Mouse (Mus musculus) embryonic facial prominence, embryonic 12.5 days (tissue): ENCODE measurements around the gene Mgst3. TPM values are rescaled to one million over a fixed set of nuclear protein-coding genes. Genes with fewer than 3 reads are reported as not detected.

Experiments used
- ATAC-seq: fragments of 200-750 bp; cut with Nextera tagmentation; 2 replicates; pipeline ENCODE4 v1.8.0; 2017; ENCODE audit not compliant: insufficient number of reproducible peaks, insufficient read depth, low FRiP score, low TSS enrichment
- H3K27ac ChIP-seq: fragments of 300-500 bp; sonication (generic); 2 replicates; pipeline ENCODE4 v1.5.1; 2016; ENCODE audit warnings: mild to moderate bottlenecking
- H3K27me3 ChIP-seq: fragments of 300-500 bp; sonication (generic); 2 replicates; pipeline ENCODE4 v1.6.1; 2016; ENCODE audit warnings: mild to moderate bottlenecking, moderate library complexity
- H3K36me3 ChIP-seq: fragments of 300-500 bp; sonication (generic); 2 replicates; pipeline ENCODE4 v1.6.1; 2016; ENCODE audit warnings: mild to moderate bottlenecking
- H3K4me1 ChIP-seq: fragments of 300-500 bp; sonication (generic); 2 replicates; pipeline ENCODE4 v1.6.1; 2016
- H3K4me2 ChIP-seq: fragments of 300-500 bp; sonication (generic); replicated peaks from 2 replicates; pipeline ENCODE4 v1.6.1; 2016; ENCODE audit warnings: mild to moderate bottlenecking, moderate library complexity
- H3K4me3 ChIP-seq: fragments of 300-500 bp; sonication (generic); 2 replicates; pipeline ENCODE4 v1.5.1; 2016; ENCODE audit warnings: mild to moderate bottlenecking
- H3K9ac ChIP-seq: fragments of 300-500 bp; sonication (generic); 2 replicates; pipeline ENCODE4 v1.6.1; 2016; ENCODE audit warnings: mild to moderate bottlenecking, moderate library complexity
- H3K9me3 ChIP-seq: fragments of 300-500 bp; sonication (generic); 2 replicates; pipeline ENCODE4 v1.6.1; 2016; ENCODE audit warnings: mild to moderate bottlenecking, moderate library complexity
- WGBS: fragments of 180-500 bp; shearing (Covaris S2); methylation state at CpG from one replicate; pipeline ENCODE4 v1.1.7; 2016; 5-methylcytosine and 5-hydroxymethylcytosine counted together
- polyA plus RNA-seq: library from polyadenylated mRNA; unstranded; fragments of >200 nt; fragmentation: Nextera tagmentation; extraction: Ambion mirVana; gene quantifications from 2 replicates; pipeline ENCODE4 v1.2.1, GENCODE M21; 2016

Mgst3 gene
- polyA plus RNA-seq, 1 experiment from 2014 or later = 40.8 TPM

GRCm38 (mm10) chr1:167374942-167375341 lies 18.7 kb downstream of the Mgst3 start:
- no peak overlapping the region for H3K4me3 ChIP-seq
- no peak overlapping the region for H3K27ac ChIP-seq
- no peaks in the 10 kb centered on the region for H3K27me3 ChIP-seq
- peaks cover 13% of the 10 kb centered on the region; the same call in 1 of the 2 replicates for H3K4me1 ChIP-seq
- no peaks in the 10 kb centered on the region for H3K9me3 ChIP-seq
- no peak overlapping the region for H3K9ac ChIP-seq
- no peak for ATAC-seq
- H3K4me2 ChIP-seq = 0 out of 2 replicates have a peak overlapping the region, but pooled peaks have one; percentile 16
- 50% methylated on average over 2 of the region's 2 CpGs for WGBS
- H3K36me3 ChIP-seq = no peaks in the 10 kb centered on the region

- no peaks in the 10 kb centered on the region for H3K36me3 ChIP-seq
- peaks cover 13% of the 10 kb centered on the region; the same call in 1 of the 2 replicates for H3K4me1 ChIP-seq
- no peaks in the 10 kb centered on the region for H3K27me3 ChIP-seq
- H3K4me2 ChIP-seq = peak overlapping the region; percentile 16; the same call in 1 of the 2 replicates
- no peak overlapping the region for H3K4me3 ChIP-seq
- no peak overlapping the region for H3K27ac ChIP-seq
- 20% methylated on average over 15 of the region's 15 CpGs for WGBS
- H3K9me3 ChIP-seq = no peaks in the 10 kb centered on the region
- no peak; the same call in 1 of the 2 replicates for ATAC-seq
- no peak overlapping the region for H3K9ac ChIP-seq
Observed at GRCm38 (mm10) chr1:167374003-167374784, 19.4 kb downstream of the Mgst3 start.

- ATAC-seq = no peak
- WGBS = 93% methylated on average over 7 of the region's 7 CpGs
- H3K9ac ChIP-seq = no peak overlapping the region
Observed at GRCm38 (mm10) chr1:167372739-167373138, 20.9 kb downstream of the Mgst3 start.

DNA sequence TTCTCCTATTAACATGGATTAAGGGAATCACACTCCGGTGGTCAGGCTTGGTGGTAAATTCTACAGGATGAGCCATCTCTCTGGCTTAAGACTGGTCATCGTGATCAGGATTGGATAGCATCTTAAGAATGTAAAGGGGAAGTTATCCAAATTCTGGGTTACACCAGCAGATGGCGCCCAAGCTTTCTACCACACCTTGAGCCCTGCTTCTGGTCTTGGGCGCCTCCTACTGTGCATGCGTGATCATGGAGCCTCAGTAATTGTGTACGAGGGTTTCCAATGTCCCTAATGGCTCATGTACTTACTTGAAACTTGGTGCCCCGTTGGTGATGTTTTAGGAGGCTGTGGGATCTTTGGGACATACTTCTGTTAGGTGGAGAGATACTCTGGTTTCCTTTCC lies 23.7 kb downstream of the Mgst3 start:
- peaks cover 7% of the 10 kb centered on the region; the same call in 1 of the 2 replicates for H3K4me1 ChIP-seq
- no peaks in the 10 kb centered on the region for H3K9me3 ChIP-seq
- H3K27me3 ChIP-seq = no peaks in the 10 kb centered on the region
- no peak overlapping the region for H3K9ac ChIP-seq
- WGBS = 9% methylated on average over 7 of the region's 7 CpGs
- H3K36me3 ChIP-seq = peaks cover 24% of the 10 kb centered on the region
- no peak overlapping the region for H3K4me3 ChIP-seq
- H3K4me2 ChIP-seq = no peak overlapping the region
- ATAC-seq = no peak
- H3K27ac ChIP-seq = no peak overlapping the region

More at GRCm38 (mm10) chr1:167372739-167373138, 20.9 kb downstream of the Mgst3 start:
- Histone ChIP-seq H3K27me3 (no peaks in the 10 kb centered on the region), H3K4me1 (peaks cover 8% of the 10 kb centered on the region; the same call in 1 of the 2 replicates), H3K36me3 (0 out of 2 replicates have a peak, but pooled peaks cover under 1% of the 10 kb centered on the region), H3K4me2 (no peak overlapping the region), H3K27ac (no peak overlapping the region), H3K9me3 (no peaks in the 10 kb centered on the region), H3K4me3 (no peak overlapping the region)

GRCm38 (mm10) chr1:167368513-167368912 lies 25.1 kb downstream of the Mgst3 start:
- Histone ChIP-seq H3K4me1 (no peaks in the 10 kb centered on the region), H3K4me3 (no peak overlapping the region), H3K27me3 (no peaks in the 10 kb centered on the region), H3K27ac (no peak overlapping the region), H3K4me2 (no peak overlapping the region), H3K9ac (no peak overlapping the region), H3K36me3 (peaks cover 25% of the 10 kb centered on the region), H3K9me3 (no peaks in the 10 kb centered on the region)
- 87% methylated on average over 7 of the region's 7 CpGs for WGBS
- ATAC-seq = no peak

DNA sequence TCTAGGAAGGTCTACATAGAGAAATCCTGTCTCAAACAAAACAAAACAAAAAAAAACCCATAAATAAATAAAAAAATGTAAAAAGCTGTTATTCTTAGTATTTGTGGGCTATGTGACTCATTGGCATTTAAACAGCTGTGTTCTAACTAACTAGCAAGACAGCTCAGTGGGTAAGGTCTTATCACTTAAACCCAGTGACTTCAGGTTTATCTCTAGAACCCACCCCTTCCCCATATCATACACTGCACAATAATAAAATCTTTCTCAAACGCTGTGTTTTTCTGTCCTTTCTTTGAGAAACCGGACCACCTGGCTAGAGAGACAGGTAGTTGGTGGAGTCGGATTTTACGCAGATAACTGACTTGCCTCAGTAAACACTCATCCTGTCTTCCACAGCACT lies 25.6 kb downstream of the Mgst3 start:
- H3K9me3 ChIP-seq = no peaks in the 10 kb centered on the region
- ATAC-seq = no peak
- no peak overlapping the region for H3K9ac ChIP-seq
- no peaks in the 10 kb centered on the region for H3K4me1 ChIP-seq
- no peak overlapping the region for H3K4me2 ChIP-seq
- no peaks in the 10 kb centered on the region for H3K27me3 ChIP-seq
- no peak overlapping the region for H3K4me3 ChIP-seq
- H3K27ac ChIP-seq = no peak overlapping the region
- 86% methylated on average over 4 of the region's 4 CpGs for WGBS
- H3K36me3 ChIP-seq = peaks cover 25% of the 10 kb centered on the region

GRCm38 (mm10) chr1:167366621-167367020 lies 27.0 kb downstream of the Mgst3 start:
- peaks cover 25% of the 10 kb centered on the region for H3K36me3 ChIP-seq
- no peak overlapping the region for H3K4me2 ChIP-seq
- H3K9ac ChIP-seq = no peak overlapping the region
- no peak overlapping the region for H3K27ac ChIP-seq
- no peaks in the 10 kb centered on the region for H3K4me1 ChIP-seq
- no peaks in the 10 kb centered on the region for H3K9me3 ChIP-seq
- H3K4me3 ChIP-seq = no peak overlapping the region
- ATAC-seq = no peak
- no peaks in the 10 kb centered on the region for H3K27me3 ChIP-seq
- WGBS = 90% methylated on average over 6 of the region's 6 CpGs

DNA sequence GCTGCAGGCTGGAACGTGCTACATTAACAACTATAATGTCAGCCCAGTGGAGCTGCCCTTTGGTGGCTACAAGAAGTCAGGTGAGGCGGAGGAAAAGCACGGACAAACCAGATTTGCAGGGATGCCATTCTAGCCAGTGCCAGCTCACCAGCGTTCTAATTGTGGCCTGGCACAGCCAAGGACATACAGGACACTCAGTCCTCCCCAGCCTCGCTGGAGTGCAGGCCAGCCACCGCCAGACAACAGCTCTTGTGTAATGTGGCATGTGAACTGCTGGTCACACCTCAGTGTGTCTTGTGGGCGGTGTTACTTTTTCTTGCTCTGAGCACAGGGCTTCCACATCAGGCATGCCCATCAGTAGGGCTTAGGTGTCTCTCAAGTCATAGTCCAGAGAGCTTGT lies 27.8 kb downstream of the Mgst3 start:
- no peak overlapping the region for H3K9ac ChIP-seq
- no peak overlapping the region for H3K27ac ChIP-seq
- H3K36me3 ChIP-seq = peaks cover 26% of the 10 kb centered on the region
- H3K9me3 ChIP-seq = no peaks in the 10 kb centered on the region
- no peak overlapping the region for H3K4me3 ChIP-seq
- H3K4me1 ChIP-seq = no peaks in the 10 kb centered on the region
- WGBS = 86% methylated on average over 7 of the region's 7 CpGs
- ATAC-seq = no peak
- no peaks in the 10 kb centered on the region for H3K27me3 ChIP-seq
- no peak overlapping the region for H3K4me2 ChIP-seq

GRCm38 (mm10) chr1:167363322-167363721 lies 30.3 kb downstream of the Mgst3 start:
- H3K9me3 ChIP-seq = no peaks in the 10 kb centered on the region
- 55% methylated on average over 5 of the region's 5 CpGs for WGBS
- no peak overlapping the region for H3K27ac ChIP-seq
- no peak overlapping the region for H3K9ac ChIP-seq
- peaks cover 32% of the 10 kb centered on the region for H3K36me3 ChIP-seq
- no peak overlapping the region for H3K4me3 ChIP-seq
- no peak overlapping the region for H3K4me2 ChIP-seq
- no peak for ATAC-seq
- no peaks in the 10 kb centered on the region for H3K4me1 ChIP-seq
- H3K27me3 ChIP-seq = no peaks in the 10 kb centered on the region

GRCm38 (mm10) chr1:167362819-167363218 lies 30.8 kb downstream of the Mgst3 start:
- Histone ChIP-seq H3K4me3 (no peak overlapping the region), H3K9me3 (no peaks in the 10 kb centered on the region), H3K4me2 (no peak overlapping the region), H3K36me3 (peaks cover 32% of the 10 kb centered on the region), H3K27ac (no peak overlapping the region), H3K27me3 (no peaks in the 10 kb centered on the region), H3K9ac (no peak overlapping the region), H3K4me1 (no peaks in the 10 kb centered on the region)
- WGBS = 81% methylated on average over 4 of the region's 4 CpGs
- ATAC-seq = no peak

DNA sequence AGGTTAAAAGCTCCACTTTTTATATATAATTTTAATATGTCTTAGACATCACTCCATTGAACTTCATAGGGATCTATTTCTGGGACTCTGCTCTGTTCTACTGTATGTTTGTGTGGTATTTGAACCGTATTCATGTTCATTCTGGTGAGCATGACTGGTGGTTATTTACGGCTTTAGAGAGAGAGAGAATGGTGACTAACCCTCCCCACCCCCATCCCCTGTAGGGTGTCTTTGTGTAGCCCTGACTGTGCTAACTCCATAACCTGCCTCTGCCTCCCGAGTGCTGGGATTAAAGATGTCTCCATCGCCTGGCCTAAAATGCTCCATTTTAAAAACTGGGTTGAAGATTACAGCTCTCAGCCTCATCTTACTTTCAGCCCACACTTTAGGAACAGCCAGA lies 33.4 kb downstream of the Mgst3 start:
- ATAC-seq = no peak
- H3K27me3 ChIP-seq = no peaks in the 10 kb centered on the region
- no peak overlapping the region for H3K4me2 ChIP-seq
- peaks cover 27% of the 10 kb centered on the region; the same call in 1 of the 2 replicates for H3K36me3 ChIP-seq
- H3K4me3 ChIP-seq = no peak overlapping the region
- H3K4me1 ChIP-seq = no peaks in the 10 kb centered on the region
- H3K27ac ChIP-seq = no peak overlapping the region
- H3K9me3 ChIP-seq = no peaks in the 10 kb centered on the region
- 77% methylated on average over 4 of the region's 4 CpGs for WGBS
- no peak overlapping the region for H3K9ac ChIP-seq

DNA sequence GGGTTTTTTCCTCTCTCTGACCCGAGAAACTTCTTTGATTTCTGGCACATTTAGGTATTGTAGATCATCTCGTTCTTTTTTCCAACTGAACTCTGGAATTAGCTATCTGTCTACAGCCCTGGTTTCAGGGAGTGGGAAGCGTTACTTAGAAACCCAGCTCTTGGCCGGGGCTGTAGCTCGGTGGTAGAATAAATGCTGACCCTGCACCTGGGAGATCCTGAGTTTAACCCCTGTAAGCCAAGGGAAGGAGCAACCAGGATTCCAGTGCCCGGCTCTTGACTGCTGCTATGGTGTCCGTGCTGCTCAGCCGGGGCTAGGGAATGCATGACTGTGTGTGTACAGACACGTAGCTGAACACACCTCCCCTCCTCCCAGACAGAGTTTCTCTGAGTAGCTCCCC lies 34.9 kb downstream of the Mgst3 start:
- Histone ChIP-seq H3K27me3 (no peaks in the 10 kb centered on the region), H3K4me1 (no peaks in the 10 kb centered on the region), H3K9ac (no peak overlapping the region), H3K9me3 (no peaks in the 10 kb centered on the region), H3K36me3 (peaks cover 31% of the 10 kb centered on the region), H3K27ac (no peak overlapping the region), H3K4me2 (no peak overlapping the region), H3K4me3 (no peak overlapping the region)
- WGBS = 79% methylated on average over 9 of the region's 9 CpGs
- no peak for ATAC-seq
